Mouse (Mus musculus) hindbrain, embryonic 13.5 days (tissue): Measurements from ENCODE around the gene Atg4d. TPM values are rescaled to one million over a fixed set of nuclear protein-coding genes. Genes with fewer than 3 reads are reported as not detected.
A peak's percentile ranks its signal among the peaks of the same experiment; 100 is the strongest.
"Not testable (repeated sequence)": the region's sequence is repeated elsewhere in the genome, so short reads cannot be mapped to it uniquely, and the experiment has no call there.

Experiments
- ATAC-seq: fragments of 200-750 bp; cut with Nextera tagmentation; 2 replicates; pipeline ENCODE4 v1.8.0; 2017; ENCODE audit warnings: moderate TSS enrichment; ENCODE audit not compliant: low FRiP score
- H3K27ac ChIP-seq: fragments of 300-500 bp; sonication (generic); 2 replicates; pipeline ENCODE4 v1.5.1; 2015; ENCODE audit warnings: inconsistent platforms, mild to moderate bottlenecking, moderate library complexity
- H3K27me3 ChIP-seq: fragments of 300-500 bp; sonication (generic); 2 replicates; pipeline ENCODE4 v1.6.1; 2015; ENCODE audit warnings: mild to moderate bottlenecking, inconsistent platforms
- H3K36me3 ChIP-seq: fragments of 300-500 bp; sonication (generic); 2 replicates; pipeline ENCODE4 v1.6.1; 2015; ENCODE audit warnings: mild to moderate bottlenecking, inconsistent platforms
- H3K4me1 ChIP-seq: fragments of 300-500 bp; sonication (generic); replicated peaks from 2 replicates; pipeline ENCODE4 v1.6.1; 2015; ENCODE audit warnings: inconsistent platforms
- H3K4me2 ChIP-seq: fragments of 300-500 bp; sonication (generic); 2 replicates; pipeline ENCODE4 v1.6.1; 2015; ENCODE audit warnings: inconsistent platforms, mild to moderate bottlenecking, moderate library complexity
- H3K4me3 ChIP-seq: fragments of 300-500 bp; sonication (generic); 2 replicates; pipeline ENCODE4 v1.5.1; 2015; ENCODE audit warnings: mild to moderate bottlenecking, inconsistent platforms
- H3K9ac ChIP-seq: fragments of 300-500 bp; sonication (generic); 2 replicates; pipeline ENCODE4 v1.6.1; 2015; ENCODE audit warnings: mild to moderate bottlenecking, inconsistent platforms
- H3K9me3 ChIP-seq: fragments of 300-500 bp; sonication (generic); 2 replicates; pipeline ENCODE4 v1.6.1; 2016; ENCODE audit warnings: inconsistent platforms
- WGBS: fragments of 180-500 bp; shearing (Covaris S2); methylation state at CpG from one replicate; pipeline ENCODE4 v1.1.7; 2015; 5-methylcytosine and 5-hydroxymethylcytosine counted together
- polyA plus RNA-seq: library from polyadenylated mRNA; unstranded; fragments of >200 nt; fragmentation: Nextera tagmentation; extraction: Ambion mirVana; gene quantifications from 2 replicates; pipeline ENCODE4 v1.2.1, GENCODE M21; 2015

The Atg4d gene
- polyA plus RNA-seq, 1 experiment from 2014 or later = 51.8 TPM

DNA sequence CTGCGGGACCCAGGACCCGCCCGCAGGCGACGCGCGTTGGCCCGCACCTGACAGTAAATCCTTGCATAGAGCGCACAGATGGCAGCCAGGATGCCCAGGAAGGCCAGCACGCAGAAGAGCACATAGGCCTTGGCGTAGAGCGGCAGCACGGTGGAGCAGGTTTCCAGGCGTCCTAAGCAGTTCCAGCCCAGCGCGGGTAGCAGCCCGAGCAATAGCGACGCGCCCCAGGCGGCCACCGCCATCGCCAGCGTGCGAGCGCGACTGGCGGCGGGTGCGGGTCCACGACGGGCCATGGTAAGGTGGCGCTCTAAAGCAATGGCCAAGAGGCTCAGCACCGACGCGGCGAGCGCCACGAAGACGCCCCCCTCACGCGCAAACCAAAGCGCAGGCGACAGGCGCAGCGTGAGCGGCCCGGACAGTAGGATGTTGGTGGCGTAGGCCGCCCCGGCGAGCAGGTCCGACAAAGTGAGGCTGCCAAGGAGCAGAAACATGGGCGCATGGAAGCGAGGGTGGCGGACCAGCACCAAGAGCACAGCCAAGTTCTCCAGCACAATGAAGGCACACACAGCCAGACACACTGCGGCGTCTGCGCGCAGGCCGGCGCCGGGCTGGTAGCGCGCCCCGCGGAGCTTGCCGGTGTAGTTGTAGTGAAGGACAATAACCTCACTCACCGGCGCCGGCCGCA is 20.5 kb upstream of the Atg4d start:
- peak overlapping the region; percentile 45 for H3K4me3 ChIP-seq
- H3K4me2 ChIP-seq = peak overlapping the region; percentile 76
- peaks cover 32% of the 10 kb centered on the region for H3K4me1 ChIP-seq
- WGBS = under 1% methylated on average over 72 of the region's 72 CpGs
- H3K9ac ChIP-seq = peak overlapping the region; percentile 73
- H3K27me3 ChIP-seq = peaks cover 79% of the 10 kb centered on the region
- peak overlapping the region; percentile 78 for H3K27ac ChIP-seq
- peak; percentile 62 for ATAC-seq
- H3K9me3 ChIP-seq = no peaks in the 10 kb centered on the region
- no peaks in the 10 kb centered on the region for H3K36me3 ChIP-seq

DNA sequence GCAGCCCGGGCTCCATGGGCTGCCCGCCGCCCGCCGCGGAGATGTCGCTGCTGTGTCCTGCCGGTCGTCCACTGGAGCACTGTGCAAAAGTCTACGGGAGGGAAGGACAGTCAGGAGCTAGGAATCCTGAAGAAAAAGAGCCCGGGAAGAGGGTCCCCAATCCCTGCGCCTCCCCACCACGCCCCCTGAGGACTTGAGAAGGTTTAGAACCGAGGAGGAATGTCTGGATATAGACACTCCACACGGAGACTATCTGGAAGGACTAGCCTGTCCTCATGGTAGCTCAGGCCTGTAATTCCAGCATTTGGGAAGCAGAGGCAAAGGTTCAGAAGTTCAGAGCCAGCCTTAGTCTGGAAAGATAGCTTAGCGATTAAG is 20.0 kb upstream of the Atg4d start:
- peaks cover 36% of the 10 kb centered on the region for H3K4me1 ChIP-seq
- peak overlapping the region; percentile 45 for H3K4me3 ChIP-seq
- 1% methylated on average over 16 of the region's 16 CpGs for WGBS
- peak overlapping the region; percentile 73 for H3K9ac ChIP-seq
- peak overlapping the region; percentile 78 for H3K27ac ChIP-seq
- H3K36me3 ChIP-seq = no peaks in the 10 kb centered on the region
- peaks cover 85% of the 10 kb centered on the region for H3K27me3 ChIP-seq
- ATAC-seq = no peak
- H3K4me2 ChIP-seq = peak overlapping the region; percentile 76
- H3K9me3 ChIP-seq = no peaks in the 10 kb centered on the region

DNA sequence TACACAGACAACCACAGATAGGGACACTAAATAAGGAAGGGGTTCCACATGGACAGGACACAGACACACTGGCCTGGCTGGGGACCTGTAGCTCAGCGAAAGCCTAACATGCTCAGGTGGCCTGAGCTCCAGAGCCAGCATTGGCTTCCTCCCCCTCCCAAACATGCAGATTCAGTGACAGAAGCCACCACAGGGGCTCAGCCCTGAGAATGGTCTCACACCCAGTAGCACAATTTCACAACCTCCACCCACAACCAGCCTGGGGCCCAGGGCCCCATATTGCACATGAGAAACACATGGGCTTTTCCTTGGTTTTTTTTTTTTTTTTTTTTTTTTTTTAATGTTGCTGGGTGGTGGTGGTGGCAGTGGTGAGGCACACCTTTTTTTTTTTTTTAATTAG is 18.8 kb upstream of the Atg4d start:
- no peak for ATAC-seq
- WGBS = 44% methylated on average over 1 of the region's 1 CpGs
- Histone ChIP-seq H3K9me3 (no peaks in the 10 kb centered on the region), H3K9ac (no peak overlapping the region), H3K4me3 (no peak overlapping the region), H3K27ac (no peak overlapping the region), H3K36me3 (no peaks in the 10 kb centered on the region), H3K4me2 (no peak overlapping the region), H3K27me3 (peaks cover 97% of the 10 kb centered on the region), H3K4me1 (peaks cover 36% of the 10 kb centered on the region)

DNA sequence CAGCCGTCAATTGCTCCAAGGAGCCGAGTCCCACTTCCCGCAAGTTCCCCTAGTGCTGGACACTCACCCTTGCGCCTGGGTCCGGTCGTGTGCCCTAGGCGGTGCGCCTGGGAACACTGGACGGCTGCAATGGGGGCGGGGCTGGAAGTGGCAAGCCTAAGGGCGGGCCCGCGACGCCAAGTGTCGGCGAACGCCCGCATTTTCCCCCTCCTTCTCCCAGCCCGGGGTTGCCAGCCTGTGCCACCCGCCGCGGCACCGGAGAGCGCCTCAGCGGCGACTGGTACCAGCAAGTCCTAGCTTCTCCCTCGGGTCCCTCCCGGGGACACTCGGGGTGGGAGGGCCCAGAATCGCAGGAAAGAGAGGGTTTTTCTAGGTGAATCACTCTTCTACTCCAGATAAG is 16.8 kb upstream of the Atg4d start, which contains the start of gene S1pr5:
S1pr5 (minus strand) TSS at position 118 of the 400 bp plus-strand sequence.
- peak within 1 kb of the TSS; percentile 23 for H3K4me3 ChIP-seq
- no peaks in the 10 kb centered on the region for H3K36me3 ChIP-seq
- peak within 1 kb of the TSS; percentile 35 for H3K4me2 ChIP-seq
- whole genome bisulfite sequencing = 2% methylated on average over 29 of the region's 30 CpGs
- H3K27me3 ChIP-seq = peaks cover 99% of the 10 kb centered on the region
- no peak within 1 kb of the TSS for H3K9ac ChIP-seq
- no peak for ATAC-seq
- H3K4me1 ChIP-seq = peaks cover 35% of the 10 kb centered on the region
- no peak within 1 kb of the TSS for H3K27ac ChIP-seq
- no peaks in the 10 kb centered on the region for H3K9me3 ChIP-seq

DNA sequence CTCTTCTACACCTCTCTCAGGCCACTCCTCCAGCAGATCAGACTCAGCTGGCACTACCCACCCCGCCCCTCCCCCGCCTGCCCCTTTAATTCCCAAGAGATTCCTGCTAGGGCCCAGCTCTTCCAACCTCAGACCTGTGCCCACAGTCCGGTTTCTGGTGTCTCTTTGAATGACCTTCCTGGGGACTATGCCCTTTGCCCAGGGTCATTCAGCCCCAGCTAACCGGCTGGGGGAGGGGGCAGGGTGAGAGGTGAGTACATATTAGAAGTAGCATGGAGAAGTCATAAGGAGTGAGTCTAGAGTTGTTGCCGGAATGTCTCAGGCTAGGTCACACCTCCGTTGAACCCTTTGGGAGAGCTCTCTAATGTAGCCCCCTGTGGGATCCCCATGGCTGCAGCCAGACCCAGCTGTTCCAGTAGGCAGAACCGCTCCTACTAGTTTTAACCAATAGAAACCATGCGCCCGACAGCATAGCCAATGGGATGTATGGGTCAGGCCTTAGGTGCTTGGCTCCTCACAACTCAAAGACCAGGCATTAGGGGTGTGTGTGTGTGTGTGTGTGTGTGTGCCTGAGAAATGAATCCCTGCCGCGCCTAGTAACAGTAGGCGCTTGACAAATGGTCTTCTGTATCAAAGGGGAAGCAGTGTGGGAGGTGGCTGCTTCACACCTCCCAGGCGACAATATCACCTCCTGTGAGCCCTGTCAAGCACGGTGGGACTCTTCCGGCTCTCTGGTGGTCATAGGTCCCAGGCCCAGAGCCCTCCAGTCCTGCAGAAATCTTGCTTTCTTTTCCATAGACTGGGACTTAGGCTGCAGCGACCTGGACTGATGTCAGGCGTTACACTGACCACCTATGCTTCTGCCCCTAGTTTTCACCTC is 15.2 kb upstream of the Atg4d start:
- Histone ChIP-seq H3K9me3 (no peaks in the 10 kb centered on the region), H3K4me1 (peaks cover 19% of the 10 kb centered on the region), H3K4me2 (no peak overlapping the region), H3K9ac (no peak overlapping the region), H3K4me3 (no peak overlapping the region), H3K27me3 (peaks cover 85% of the 10 kb centered on the region), H3K36me3 (no peaks in the 10 kb centered on the region), H3K27ac (no peak overlapping the region)
- WGBS = 36% methylated on average over 17 of the region's 17 CpGs
- no peak for ATAC-seq

DNA sequence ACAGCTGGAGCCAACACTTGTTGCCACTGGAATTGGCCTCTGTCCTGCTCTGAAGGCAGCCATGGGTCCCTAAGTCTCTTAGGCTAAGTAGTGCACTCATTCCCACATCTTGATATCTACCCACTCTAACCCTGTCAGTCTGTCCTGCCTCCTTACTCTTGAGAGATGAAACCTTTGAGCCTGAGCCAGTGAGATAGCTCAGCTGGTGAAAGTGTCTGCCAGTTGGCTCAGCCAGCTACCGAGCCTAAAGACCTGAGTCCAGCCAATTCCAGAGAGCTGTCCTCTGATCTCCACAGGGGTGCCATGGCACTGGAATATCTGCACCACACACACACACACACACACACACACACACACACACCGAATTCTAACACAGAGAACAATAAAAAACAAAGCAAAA is 14.6 kb upstream of the Atg4d start:
- WGBS = 57% methylated on average over 2 of the region's 2 CpGs
- Histone ChIP-seq H3K4me3 (no peak overlapping the region), H3K9me3 (no peaks in the 10 kb centered on the region), H3K36me3 (no peaks in the 10 kb centered on the region), H3K9ac (no peak overlapping the region), H3K27ac (no peak overlapping the region), H3K4me2 (no peak overlapping the region), H3K27me3 (peaks cover 79% of the 10 kb centered on the region), H3K4me1 (peaks cover 13% of the 10 kb centered on the region)
- no peak for ATAC-seq

DNA sequence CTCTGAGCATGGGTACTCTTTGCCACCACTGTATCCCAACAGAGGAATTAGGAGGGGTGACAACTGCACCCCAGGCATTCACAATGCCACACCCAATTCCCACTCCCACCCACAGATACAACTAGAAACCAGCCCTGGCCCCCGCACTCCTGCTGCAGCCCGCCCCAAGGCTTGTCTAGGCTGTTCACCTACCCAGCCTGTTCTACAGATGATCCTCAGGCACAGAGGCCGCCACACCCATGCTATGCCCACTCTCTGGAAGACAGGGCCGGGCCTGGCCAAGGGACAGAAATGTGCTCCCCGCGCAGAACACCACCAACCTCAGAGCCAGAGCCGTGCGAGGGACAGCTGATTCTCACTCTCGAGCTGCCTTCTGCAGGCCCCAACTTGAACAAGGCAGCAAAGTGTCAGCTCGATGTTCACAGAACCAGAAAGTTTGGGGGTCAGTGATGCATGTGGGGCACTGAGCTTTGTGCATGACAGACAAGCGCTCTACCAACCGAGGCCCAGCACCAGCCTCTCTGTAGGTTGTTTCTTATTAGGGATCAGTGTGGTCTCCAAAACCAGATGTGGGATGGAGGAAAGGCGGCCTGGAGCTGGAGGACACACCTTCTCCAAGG is 13.9 kb upstream of the Atg4d start:
- no peak for ATAC-seq
- 72% methylated on average over 13 of the region's 13 CpGs for WGBS
- H3K4me2 ChIP-seq = no peak overlapping the region
- no peak overlapping the region for H3K4me3 ChIP-seq
- H3K36me3 ChIP-seq = no peaks in the 10 kb centered on the region
- no peak overlapping the region for H3K9ac ChIP-seq
- no peaks in the 10 kb centered on the region for H3K9me3 ChIP-seq
- H3K4me1 ChIP-seq = peaks cover 13% of the 10 kb centered on the region
- H3K27ac ChIP-seq = no peak overlapping the region
- peaks cover 75% of the 10 kb centered on the region for H3K27me3 ChIP-seq

DNA sequence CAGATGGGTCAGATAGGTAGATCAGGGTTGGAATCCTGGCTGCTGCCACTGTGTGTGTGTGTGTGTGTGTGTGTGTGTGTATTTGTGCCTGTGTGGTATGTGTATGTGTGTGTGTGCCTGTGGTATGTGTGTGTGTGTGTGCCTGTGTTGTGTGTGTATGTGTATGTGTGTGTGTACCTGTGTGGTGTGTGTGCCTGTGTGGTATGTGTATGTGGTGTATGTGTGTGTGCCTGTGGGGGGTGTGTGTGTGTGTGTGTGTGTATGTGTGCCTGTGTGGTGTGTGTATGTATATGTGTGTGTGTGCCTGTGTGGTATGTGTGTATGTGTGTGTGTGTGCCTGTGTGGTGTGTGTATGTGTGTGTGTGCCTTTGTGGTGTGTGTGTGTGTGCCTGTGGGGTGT is 10.4 kb upstream of the Atg4d start:
- no peak for ATAC-seq
- Histone ChIP-seq H3K4me1 (0 out of 2 replicates have a peak, but pooled peaks cover 4% of the 10 kb centered on the region), H3K4me3 (no peak overlapping the region), H3K9ac (no peak overlapping the region), H3K27me3 (peaks cover 46% of the 10 kb centered on the region), H3K27ac (no peak overlapping the region), H3K4me2 (no peak overlapping the region), H3K9me3 (no peaks in the 10 kb centered on the region), H3K36me3 (no peaks in the 10 kb centered on the region)

DNA sequence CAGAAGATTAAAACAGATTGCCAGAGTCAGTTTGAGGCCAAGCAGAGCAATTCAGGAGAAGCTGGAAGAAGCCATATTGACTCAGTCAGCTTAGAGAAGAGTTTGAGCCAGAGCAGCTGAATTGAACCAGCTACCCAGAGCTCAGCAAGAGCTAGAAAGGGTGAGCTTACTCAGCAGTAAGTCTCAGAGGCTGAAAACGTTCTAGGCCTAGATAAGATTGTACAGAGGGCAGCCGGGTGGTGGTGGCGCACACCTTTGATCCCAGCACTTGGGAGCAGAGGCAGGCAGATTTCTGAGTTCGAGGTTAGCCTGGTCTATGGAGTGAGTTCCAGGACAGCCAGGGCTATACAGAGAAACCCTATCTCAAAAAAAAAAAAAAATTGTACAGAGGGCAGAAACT is 8.7 kb upstream of the Atg4d start:
- 85% methylated on average over 4 of the region's 4 CpGs for WGBS
- peaks cover 34% of the 10 kb centered on the region for H3K27me3 ChIP-seq
- H3K36me3 ChIP-seq, H3K9ac ChIP-seq, H3K27ac ChIP-seq, H3K4me2 ChIP-seq, H3K9me3 ChIP-seq, H3K4me3 ChIP-seq, ATAC-seq, H3K4me1 ChIP-seq: not testable (repeated sequence)

DNA sequence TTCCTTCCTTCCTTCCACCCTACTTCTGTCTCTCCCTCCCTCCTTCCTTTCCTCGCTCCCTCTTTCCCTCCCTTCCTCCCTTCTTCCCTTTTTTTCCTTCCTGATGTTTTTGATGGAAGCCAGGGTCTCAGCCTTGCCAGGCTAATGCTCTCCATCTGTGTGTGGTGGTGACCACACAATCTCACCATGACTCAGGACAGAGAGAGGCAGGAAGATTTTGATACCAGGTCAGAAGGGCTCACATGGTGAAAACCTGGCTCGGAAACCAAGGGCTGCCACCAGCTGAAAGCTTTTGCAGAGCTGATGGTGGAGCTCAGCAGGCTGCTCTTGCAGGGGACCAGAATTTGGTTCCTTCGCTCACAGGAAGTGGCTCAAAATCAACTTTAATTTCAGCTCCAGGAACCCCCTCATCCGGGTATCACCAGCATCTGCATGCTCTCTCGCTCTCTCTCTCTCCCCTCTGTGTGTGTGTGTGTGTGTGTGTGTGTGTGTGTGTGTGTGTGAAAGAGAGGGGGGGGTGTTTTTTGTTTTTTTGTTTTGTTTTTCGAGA is 4.5 kb upstream of the Atg4d start:
- Histone ChIP-seq H3K27me3 (peaks cover 13% of the 10 kb centered on the region), H3K4me2 (no peak overlapping the region), H3K4me3 (no peak overlapping the region), H3K36me3 (no peaks in the 10 kb centered on the region), H3K4me1 (peaks cover 6% of the 10 kb centered on the region), H3K9me3 (no peaks in the 10 kb centered on the region), H3K27ac (no peak overlapping the region), H3K9ac (no peak overlapping the region; the same call in 1 of the 2 replicates)
- WGBS = 87% methylated on average over 6 of the region's 6 CpGs
- ATAC-seq = no peak

DNA sequence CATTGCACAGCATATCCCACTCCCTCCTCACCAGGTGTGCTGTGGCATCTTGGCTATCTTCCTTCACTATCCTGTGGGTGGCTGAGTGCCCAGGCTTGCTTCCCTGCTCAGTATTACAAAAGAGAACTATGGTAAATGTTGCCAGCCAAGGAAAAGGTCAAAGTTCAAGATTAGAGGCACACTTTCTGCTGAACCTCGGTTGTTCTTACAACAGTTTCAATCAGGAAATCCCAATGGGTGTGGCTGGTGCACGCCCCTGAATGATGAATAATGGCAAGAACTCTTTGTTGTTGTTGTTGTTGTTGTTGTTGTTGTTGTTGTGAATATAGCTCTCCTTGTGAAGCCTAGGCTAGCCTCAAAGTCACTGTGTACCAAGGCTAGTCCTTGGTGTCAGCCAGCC is 3.3 kb upstream of the Atg4d start:
- Histone ChIP-seq H3K27me3 (peaks cover 9% of the 10 kb centered on the region), H3K4me3 (no peak overlapping the region)
- whole genome bisulfite sequencing = 67% methylated on average over 2 of the region's 2 CpGs

More for the DNA sequence above, 3.3 kb upstream of the Atg4d start:
- ATAC-seq = no peak
- H3K27ac ChIP-seq = no peak overlapping the region
- H3K36me3 ChIP-seq = peaks cover 4% of the 10 kb centered on the region; the same call in 1 of the 2 replicates
- peaks cover 19% of the 10 kb centered on the region for H3K4me1 ChIP-seq
- H3K9me3 ChIP-seq = no peaks in the 10 kb centered on the region
- H3K9ac ChIP-seq = no peak overlapping the region
- H3K4me2 ChIP-seq = no peak overlapping the region
